Mouse (Mus musculus) spleen, adult 2 months (tissue): ENCODE data around the gene Camta1. TPM values are rescaled to one million over a fixed set of nuclear protein-coding genes. Genes with fewer than 3 reads are reported as not detected.

Source experiments
- DNase-seq, 2 experiments: peaks; one replicate each; pipeline versions ENCODE4 v3.0.0 to v3.0.0-alpha.2; 2012 to 2021; ENCODE audit warnings: low spot score in 2 of 2, low read depth in 1 of 2
- H3K27ac ChIP-seq: fragments of 200-500 bp; 2 replicates; pipeline ENCODE4 v1.5.1; 2012; ENCODE audit warnings: low read length, inconsistent platforms; ENCODE audit not compliant: insufficient read depth
- H3K27me3 ChIP-seq: fragments of 200-500 bp; 2 replicates; pipeline ENCODE4 v1.6.1; 2012; ENCODE audit warnings: mild to moderate bottlenecking, moderate library complexity, low read length, inconsistent platforms; ENCODE audit not compliant: control insufficient read depth, insufficient read depth
- H3K36me3 ChIP-seq: fragments of 200-500 bp; 2 replicates; pipeline ENCODE4 v1.6.1; 2012; ENCODE audit warnings: mild to moderate bottlenecking, low read length, inconsistent platforms; ENCODE audit not compliant: control insufficient read depth, insufficient read depth
- H3K4me1 ChIP-seq: fragments of 200-500 bp; 2 replicates; pipeline ENCODE4 v1.6.1; 2011; ENCODE audit warnings: inconsistent platforms; ENCODE audit not compliant: control insufficient read depth, insufficient read depth, insufficient read length
- H3K4me3 ChIP-seq: fragments of 200-500 bp; 2 replicates; pipeline ENCODE4 v1.5.1; 2011; ENCODE audit warnings: mild to moderate bottlenecking, inconsistent platforms; ENCODE audit not compliant: insufficient read depth, insufficient read length; ENCODE audit errors: extremely low read depth
- CTCF ChIP-seq: fragments of 200-500 bp; IDR thresholded peaks from 2 replicates; pipeline ENCODE4 v1.5.1; 2011; ENCODE audit warnings: mild to moderate bottlenecking, inconsistent platforms; ENCODE audit not compliant: insufficient read depth, insufficient read length, insufficient replicate concordance; ENCODE audit errors: extremely low read depth
- POLR2A ChIP-seq: fragments of 200-500 bp; IDR thresholded peaks from 2 replicates; pipeline ENCODE4 v1.6.1; 2011; ENCODE audit warnings: low read depth, low read length, inconsistent platforms
- WGBS: fragments of 180-500 bp; shearing (Covaris S2); methylation state at CpG from one replicate; pipeline ENCODE4 v1.1.7; 2018; 5-methylcytosine and 5-hydroxymethylcytosine counted together
- polyA plus RNA-seq: library from polyadenylated mRNA; depleted of rRNA; stranded (reverse); fragments of >200 nt; gene quantifications from 2 replicates; pipeline ENCODE4 v1.2.3, GENCODE M21; 2012

Camta1 gene
- polyA plus RNA-seq, 1 experiment: 7.7 TPM

- H3K4me1 ChIP-seq: no peaks in the 10 kb centered on the region
- H3K27ac ChIP-seq: no peak overlapping the region
- no peaks in the 10 kb centered on the region for H3K27me3 ChIP-seq
- no peak overlapping the region for H3K4me3 ChIP-seq
- DNase-seq: no peak
- TF ChIP-seq CTCF (no peak), POLR2A (no peak)
- H3K36me3 ChIP-seq: no peaks in the 10 kb centered on the region
- 83% methylated on average over 10 of the region's 10 CpGs for WGBS
Measured at GRCm38 (mm10) chr4:151344811-151345210, 516.9 kb downstream of the Camta1 start.

- H3K36me3 ChIP-seq: no peaks in the 10 kb centered on the region
- no peak overlapping the region for H3K27ac ChIP-seq
- TF ChIP-seq CTCF (no peak), POLR2A (no peak)
- H3K4me1 ChIP-seq: no peaks in the 10 kb centered on the region
- WGBS: 79% methylated on average over 7 of the region's 7 CpGs
- H3K27me3 ChIP-seq: no peaks in the 10 kb centered on the region
- no peak overlapping the region for H3K4me3 ChIP-seq
- no peak for DNase-seq
Measured at GRCm38 (mm10) chr4:151339421-151339820, 522.3 kb downstream of the Camta1 start.

DNA sequence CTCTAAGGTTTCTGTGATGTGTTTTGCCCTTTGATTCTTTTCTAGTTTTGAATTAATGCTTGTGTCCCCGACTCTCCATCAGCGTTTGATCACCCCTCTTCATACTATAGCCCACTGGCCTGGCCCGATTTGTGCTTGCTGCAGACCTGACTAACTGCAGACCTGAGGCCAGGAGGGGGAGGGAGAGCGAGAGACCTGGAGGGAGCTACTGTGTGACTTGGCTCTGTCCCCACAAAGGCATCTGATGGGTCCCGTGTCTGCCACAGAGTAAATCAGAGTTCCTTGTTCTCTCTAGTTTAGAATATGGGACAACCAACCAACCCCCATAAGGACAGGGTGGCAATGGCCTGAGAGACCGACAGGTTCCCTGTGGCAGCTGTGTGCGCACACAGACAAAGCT, 522.7 kb downstream of the Camta1 start:
- H3K27me3 ChIP-seq: no peaks in the 10 kb centered on the region
- H3K4me1 ChIP-seq: no peaks in the 10 kb centered on the region
- H3K36me3 ChIP-seq: no peaks in the 10 kb centered on the region
- no peak overlapping the region for H3K27ac ChIP-seq
- WGBS: 76% methylated on average over 7 of the region's 7 CpGs
- no peak for DNase-seq
- H3K4me3 ChIP-seq: no peak overlapping the region
- TF ChIP-seq CTCF: no peak

GRCm38 (mm10) chr4:151337543-151337942, 524.1 kb downstream of the Camta1 start:
- no peaks in the 10 kb centered on the region for H3K4me1 ChIP-seq
- WGBS: 35% methylated on average over 11 of the region's 11 CpGs
- TF ChIP-seq POLR2A (no peak), CTCF (no peak)
- no peaks in the 10 kb centered on the region for H3K27me3 ChIP-seq
- H3K27ac ChIP-seq: no peak overlapping the region
- DNase-seq: no peak
- H3K36me3 ChIP-seq: no peaks in the 10 kb centered on the region
- H3K4me3 ChIP-seq: no peak overlapping the region

DNA sequence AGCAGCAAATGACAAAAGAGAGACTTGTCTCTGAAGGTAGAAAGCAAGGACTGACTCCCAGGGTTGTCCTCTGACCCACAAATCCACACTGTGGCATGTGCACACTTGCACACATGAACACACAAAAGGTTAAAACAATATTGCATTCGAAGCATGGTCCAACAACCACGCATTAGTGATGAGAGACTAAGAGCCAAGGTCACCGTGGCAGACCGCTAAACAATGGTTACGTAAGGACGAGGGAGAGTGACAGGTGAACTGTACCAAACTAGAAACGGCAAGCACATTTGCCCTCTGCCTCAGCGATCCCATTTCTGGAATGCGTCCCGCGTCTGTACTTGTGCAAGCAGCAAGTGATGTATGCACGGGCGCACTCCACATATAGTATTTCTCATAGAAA, 525.3 kb downstream of the Camta1 start:
- Histone ChIP-seq H3K4me1 (no peaks in the 10 kb centered on the region), H3K27ac (no peak overlapping the region), H3K27me3 (no peaks in the 10 kb centered on the region), H3K4me3 (no peak overlapping the region), H3K36me3 (no peaks in the 10 kb centered on the region)
- TF ChIP-seq POLR2A: no peak
- no peak for TF ChIP-seq CTCF
- WGBS: 86% methylated on average over 13 of the region's 13 CpGs
- DNase-seq: no peak

DNA sequence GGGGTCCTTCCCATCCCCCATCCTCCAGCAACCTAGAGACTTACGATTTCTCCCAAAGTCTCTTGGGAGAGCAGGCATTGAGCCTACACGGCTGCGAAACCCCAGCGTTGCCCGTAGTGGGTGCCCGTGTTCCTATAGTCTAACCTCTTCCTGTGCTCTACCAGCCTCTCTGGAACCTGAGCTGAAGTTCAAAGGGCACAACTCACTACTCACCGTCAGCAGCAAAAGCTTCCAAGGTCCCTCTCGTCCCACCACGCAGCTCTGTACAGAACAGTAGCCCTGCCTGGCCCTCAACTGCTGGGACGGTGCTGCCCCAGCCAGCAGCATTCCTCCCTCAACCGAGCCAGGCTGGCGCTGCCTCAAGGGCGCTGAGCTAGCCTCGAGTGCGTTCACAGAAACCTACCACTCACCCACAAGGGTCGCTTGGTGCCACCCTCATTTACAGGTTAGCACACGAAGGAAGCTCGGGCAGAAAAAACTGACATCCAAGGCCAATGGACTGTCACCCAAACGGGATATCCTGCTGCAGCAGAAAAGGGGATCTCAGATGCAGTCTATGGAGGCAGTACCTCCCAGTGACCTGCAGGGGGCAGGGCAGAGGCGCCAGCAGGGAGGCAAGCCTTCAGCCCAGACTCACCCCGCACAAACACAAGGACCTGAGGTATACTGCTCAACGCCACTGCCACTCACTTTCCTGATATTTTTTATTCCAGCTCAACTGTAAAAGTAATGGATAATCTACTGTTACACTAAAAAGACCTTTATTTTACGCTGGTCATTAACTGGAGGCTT, 526.5 kb downstream of the Camta1 start:
- Histone ChIP-seq H3K4me1 (no peaks in the 10 kb centered on the region), H3K36me3 (no peaks in the 10 kb centered on the region), H3K4me3 (no peak overlapping the region), H3K27ac (no peak overlapping the region), H3K27me3 (no peaks in the 10 kb centered on the region)
- no peak for DNase-seq
- TF ChIP-seq POLR2A (no peak), CTCF (peak; percentile 32; the same call in 1 of the 2 replicates)
- WGBS: 42% methylated on average over 23 of the region's 23 CpGs
